Mouse (Mus musculus) cerebellum, adult 2 months (tissue): ENCODE data around the gene Vmac.

ENCODE experiments used
- CTCF ChIP-seq: fragments of 200-500 bp; IDR thresholded peaks from 2 replicates; pipeline ENCODE4 v1.5.1; 2011; ENCODE audit warnings: low read depth, mild to moderate bottlenecking, control low read depth, low read length, moderate library complexity, borderline replicate concordance; ENCODE audit not compliant: insufficient read depth
- POLR2A ChIP-seq: fragments of 200-500 bp; IDR thresholded peaks from 2 replicates; pipeline ENCODE4 v1.6.1; 2011; ENCODE audit warnings: low read length, control low read depth, borderline replicate concordance; ENCODE audit not compliant: insufficient read depth

GRCm38 (mm10) chr17:56708692-56709091 lies 9.1 kb downstream of the Vmac start:
- no peak for TF ChIP-seq CTCF
- no peak for TF ChIP-seq POLR2A
